ENCODE assay signal across 8 mouse cellular contexts in genomic region chr15:98762201-98762621, GRCm38 (mm10). TPM values are rescaled to one million over a fixed set of nuclear protein-coding genes. Genes with fewer than 3 reads are reported as not detected.
DNase-seq lines count a peak whose midpoint lies in the region; ATAC-seq lines count a peak whose summit lies in the region.

No protein-coding gene starts in this region.

- peak; percentile 87 for DNase-seq in MN1 (ENCODE audit: low spot score)
- DNase-seq in cerebellum, adult 8-10 months: peak; percentile 66
- peak; percentile 63 to 70 for DNase-seq in frontal cortex, postnatal 14 days (ENCODE audit: low spot score in 2 of 2)
- DNase-seq in hindbrain, embryonic 14.5 days (ENCODE audit: low spot score): peak; percentile 68
- peak; percentile 75 for DNase-seq in layer of hippocampus, postnatal 36 days
- peak; percentile 83 for DNase-seq in lung, postnatal 25 days (ENCODE audit: low spot score)
- peak; percentile 87 for DNase-seq in retina, postnatal 1 day
- DNase-seq in urinary bladder, postnatal 14 days (ENCODE audit: low spot score): peak; percentile 83

- H3K36me3 ChIP-seq in hindbrain, embryonic 14.5 days (replicated peaks; ENCODE audit: control insufficient read depth, insufficient read depth): peaks cover 22% of the 10 kb centered on the region

- peaks cover 20% of the 10 kb centered on the region for H3K4me1 ChIP-seq in hindbrain, embryonic 14.5 days (replicated peaks; ENCODE audit: control insufficient read depth, insufficient read depth, low read length)

- whole genome bisulfite sequencing in hindbrain, embryonic 14.5 days: under 1% methylated on average over 13 of the region's 24 CpGs

- peak overlapping the region; percentile 72 for H3K4me2 ChIP-seq in hindbrain, embryonic 14.5 days (replicated peaks)

- no peaks in the 10 kb centered on the region for H3K9me3 ChIP-seq in hindbrain, embryonic 14.5 days (ENCODE audit: control insufficient read depth, low read length)

- peak overlapping the region; percentile 92 for H3K27ac ChIP-seq in hindbrain, embryonic 14.5 days

- peak; percentile 61 for ATAC-seq in hindbrain, embryonic 14.5 days (ENCODE audit: low FRiP score)

- peaks cover 14% of the 10 kb centered on the region for H3K27me3 ChIP-seq in hindbrain, embryonic 14.5 days (ENCODE audit: control insufficient read depth, insufficient read depth, low read length)

- H3K4me3 ChIP-seq in hindbrain, embryonic 14.5 days (replicated peaks; ENCODE audit: low read length): peak overlapping the region; percentile 86

- H3K9ac ChIP-seq in hindbrain, embryonic 14.5 days: peak overlapping the region; percentile 92

RNA-seq across cellular contexts. Expression of gene Arf3, which starts 0.8 kb away (rescaled TPM):
- 77.2 and 84.7 TPM in 2 replicates for polyA plus RNA-seq in hindbrain, embryonic 14.5 days (2014; fragmentation: Nextera tagmentation; extraction: Ambion mirVana)
- 100 to 1,000 TPM; 792 to 841 TPM for total RNA-seq in layer of hippocampus, postnatal 36 days (2021)

RNA-seq across cellular contexts. Expression of gene Wnt10b, which starts 15.7 kb away (rescaled TPM):
- polyA plus RNA-seq in hindbrain, embryonic 14.5 days (2014; fragmentation: Nextera tagmentation; extraction: Ambion mirVana): not detected in 2 replicates
- total RNA-seq in layer of hippocampus, postnatal 36 days (2021): under 1 TPM; 0.42 to 0.61 TPM

RNA-seq across cellular contexts. Expression of gene Wnt1, which starts 27.4 kb away (rescaled TPM):
- polyA plus RNA-seq in hindbrain, embryonic 14.5 days (2014; fragmentation: Nextera tagmentation; extraction: Ambion mirVana): 1.9 and 2.1 TPM in 2 replicates
- total RNA-seq in layer of hippocampus, postnatal 36 days (2021): not detected

RNA-seq across cellular contexts. Expression of gene Fkbp11, which starts 34.2 kb away (rescaled TPM):
- polyA plus RNA-seq in hindbrain, embryonic 14.5 days (2014; fragmentation: Nextera tagmentation; extraction: Ambion mirVana): 6.4 and 7.2 TPM in 2 replicates
- 1 to 10 TPM in 1 of 2 experiments, under 1 TPM in 1; 0.88 to 1.0 TPM for total RNA-seq in layer of hippocampus, postnatal 36 days (2021)

RNA-seq across cellular contexts. Expression of gene Ddn, which starts 47.1 kb away (rescaled TPM):
- polyA plus RNA-seq in hindbrain, embryonic 14.5 days (2014; fragmentation: Nextera tagmentation; extraction: Ambion mirVana): 0.59 and 0.64 TPM in 2 replicates
- total RNA-seq in layer of hippocampus, postnatal 36 days (2021): 1,000 to 10,000 TPM; 1,665 to 1,670 TPM

Comparison
In these comparisons a context has a peak if more than half of its experiments do, and no peak if none do; other contexts are left out.
1. Peak in every context shown above with its lines: DNase-seq, ATAC-seq, H3K4me3 ChIP-seq and H3K27ac ChIP-seq.